Mouse (Mus musculus): ENCODE data around the gene Rarb. TPM values are rescaled to one million over a fixed set of nuclear protein-coding genes. Genes with fewer than 3 reads are reported as not detected.

Gene Rarb
- polyA plus RNA-seq, 1 experiment: 0.19 TPM

GRCm38 (mm10) chr14:16439385-16440126 lies 379.4 kb downstream of the Rarb start:
- H3K36me3 ChIP-seq (ENCODE audit: control insufficient read depth, insufficient read depth): no peaks in the 10 kb centered on the region
- H3K79me2 ChIP-seq (ENCODE audit: control insufficient read depth, insufficient read depth): no peaks in the 10 kb centered on the region
- no peak overlapping the region for H3K4me3 ChIP-seq
- H3K4me2 ChIP-seq (ENCODE audit: low read depth): no peak overlapping the region
- no peak for TF ChIP-seq SRF (IDR thresholded peaks at IDR 0.05; ENCODE audit: control insufficient read depth, insufficient read length, low read depth)
- TF ChIP-seq E2F4 (IDR thresholded peaks at IDR 0.05; ENCODE audit: insufficient read depth): no peak
- TF ChIP-seq REST (IDR thresholded peaks at IDR 0.05; ENCODE audit: insufficient read depth, insufficient read length): no peak
- TF ChIP-seq USF1 (IDR thresholded peaks at IDR 0.05; ENCODE audit: low read depth): no peak
- TF ChIP-seq TCF12 (IDR thresholded peaks at IDR 0.05; ENCODE audit: insufficient read depth, poor library complexity, severe bottlenecking): no peak
- no peak for TF ChIP-seq CEBPB (IDR thresholded peaks at IDR 0.05; ENCODE audit: insufficient read depth, poor library complexity, severe bottlenecking)
- TF ChIP-seq POLR2A (IDR thresholded peaks at IDR 0.05; ENCODE audit: insufficient read length, low read depth): no peak
- TF ChIP-seq POLR2AphosphoS2 (IDR thresholded peaks at IDR 0.05; ENCODE audit: insufficient read length, low read depth): no peak
- TF ChIP-seq TCF3 (IDR thresholded peaks at IDR 0.05; ENCODE audit: insufficient read length, low read depth): no peak
- TF ChIP-seq MYOG (IDR thresholded peaks at IDR 0.05; ENCODE audit: control insufficient read depth in 1 of 3, insufficient read depth in 1 of 3, insufficient read length in 2 of 3, low read depth in 2 of 3): no peak
- TF ChIP-seq MYOD1 (IDR thresholded peaks at IDR 0.05; ENCODE audit: control insufficient read depth in 1 of 3, insufficient read length in 2 of 3, low read depth in 2 of 3): no peak
- no peak for TF ChIP-seq MAX (IDR thresholded peaks at IDR 0.05; ENCODE audit: low read depth)
- H3K27me3 ChIP-seq (ENCODE audit: control insufficient read depth, insufficient read depth, insufficient read length): no peaks in the 10 kb centered on the region
- no peak overlapping the region for H3ac ChIP-seq (ENCODE audit: control insufficient read depth, insufficient read length)

- H3K36me3 ChIP-seq (ENCODE audit: control insufficient read depth, insufficient read depth): no peaks in the 10 kb centered on the region
- no peak for TF ChIP-seq TCF3 (IDR thresholded peaks at IDR 0.05; ENCODE audit: insufficient read length, low read depth)
- TF ChIP-seq SRF (IDR thresholded peaks at IDR 0.05; ENCODE audit: control insufficient read depth, insufficient read length, low read depth): no peak
- no peak for TF ChIP-seq MYOD1 (IDR thresholded peaks at IDR 0.05; ENCODE audit: control insufficient read depth in 1 of 3, insufficient read length in 2 of 3, low read depth in 2 of 3)
- no peak for TF ChIP-seq POLR2A (IDR thresholded peaks at IDR 0.05; ENCODE audit: insufficient read length, low read depth)
- TF ChIP-seq MYOG (IDR thresholded peaks at IDR 0.05; ENCODE audit: control insufficient read depth in 1 of 3, insufficient read depth in 1 of 3, insufficient read length in 2 of 3, low read depth in 2 of 3): no peak
- TF ChIP-seq REST (IDR thresholded peaks at IDR 0.05; ENCODE audit: insufficient read depth, insufficient read length): no peak
- TF ChIP-seq CEBPB (IDR thresholded peaks at IDR 0.05; ENCODE audit: insufficient read depth, poor library complexity, severe bottlenecking): no peak
- no peak for TF ChIP-seq USF1 (IDR thresholded peaks at IDR 0.05; ENCODE audit: low read depth)
- TF ChIP-seq E2F4 (IDR thresholded peaks at IDR 0.05; ENCODE audit: insufficient read depth): no peak
- no peak for TF ChIP-seq TCF12 (IDR thresholded peaks at IDR 0.05; ENCODE audit: insufficient read depth, poor library complexity, severe bottlenecking)
- TF ChIP-seq POLR2AphosphoS2 (IDR thresholded peaks at IDR 0.05; ENCODE audit: insufficient read length, low read depth): no peak
- H3K4me3 ChIP-seq: no peak overlapping the region
- H3K79me2 ChIP-seq (ENCODE audit: control insufficient read depth, insufficient read depth): no peaks in the 10 kb centered on the region
- H3K4me2 ChIP-seq (ENCODE audit: low read depth): no peak overlapping the region
- H3ac ChIP-seq (ENCODE audit: control insufficient read depth, insufficient read length): no peak overlapping the region
- no peaks in the 10 kb centered on the region for H3K27me3 ChIP-seq (ENCODE audit: control insufficient read depth, insufficient read depth, insufficient read length)
Measured at GRCm38 (mm10) chr14:16437386-16437785, 381.6 kb downstream of the Rarb start.

DNA sequence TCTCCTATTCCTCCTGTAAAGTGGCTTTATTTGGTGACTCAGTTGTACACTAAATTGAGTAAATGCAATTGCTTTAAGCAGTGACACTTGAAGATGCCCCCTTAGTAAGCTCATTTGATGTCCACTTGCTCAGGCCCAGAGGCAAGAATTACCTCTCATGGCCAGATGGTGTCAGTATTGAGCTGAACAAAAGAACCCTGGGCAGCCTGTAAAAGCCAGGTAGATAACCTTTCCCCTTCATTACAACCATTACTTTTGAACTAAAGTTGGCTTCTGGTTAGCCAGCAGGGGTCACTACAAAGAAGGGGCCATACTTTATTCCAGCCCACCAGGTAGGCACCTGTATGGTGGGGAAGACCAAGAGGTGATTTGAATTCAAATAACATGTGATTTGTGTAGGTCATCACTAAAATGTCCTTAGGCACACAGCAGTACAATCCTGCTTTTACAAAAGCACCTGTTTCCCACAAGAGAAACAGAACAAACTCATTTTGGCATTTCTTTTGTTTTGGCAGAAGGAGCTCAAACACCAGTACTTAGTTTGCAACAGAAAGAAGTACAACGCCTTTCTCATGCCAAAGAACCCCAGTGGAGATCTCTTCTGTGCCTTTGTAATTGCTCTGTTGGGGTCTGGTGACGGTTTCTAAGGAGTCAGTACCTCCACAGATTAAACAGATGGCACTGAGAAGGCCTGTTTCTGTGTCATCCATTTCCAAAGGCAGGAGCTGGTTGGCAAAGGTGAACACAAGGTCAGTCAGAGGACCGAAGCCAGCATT lies 384.4 kb downstream of the Rarb start:
- Histone ChIP-seq H3K27me3 (ENCODE audit: control insufficient read depth, insufficient read depth, insufficient read length) (no peaks in the 10 kb centered on the region), H3ac (ENCODE audit: control insufficient read depth, insufficient read length) (no peak overlapping the region), H3K79me2 (ENCODE audit: control insufficient read depth, insufficient read depth) (no peaks in the 10 kb centered on the region), H3K4me3 (no peak overlapping the region), H3K36me3 (ENCODE audit: control insufficient read depth, insufficient read depth) (peaks cover 3% of the 10 kb centered on the region), H3K4me2 (ENCODE audit: low read depth) (no peak overlapping the region)
- TF ChIP-seq POLR2A (IDR thresholded peaks at IDR 0.05; ENCODE audit: insufficient read length, low read depth) (no peak), TCF12 (IDR thresholded peaks at IDR 0.05; ENCODE audit: insufficient read depth, poor library complexity, severe bottlenecking) (no peak), MYOG (IDR thresholded peaks at IDR 0.05; ENCODE audit: control insufficient read depth in 1 of 3, insufficient read depth in 1 of 3, insufficient read length in 2 of 3, low read depth in 2 of 3) (no peak), SRF (IDR thresholded peaks at IDR 0.05; ENCODE audit: control insufficient read depth, insufficient read length, low read depth) (no peak), MYOD1 (IDR thresholded peaks at IDR 0.05; ENCODE audit: control insufficient read depth in 1 of 3, insufficient read length in 2 of 3, low read depth in 2 of 3) (no peak), REST (IDR thresholded peaks at IDR 0.05; ENCODE audit: insufficient read depth, insufficient read length) (no peak), TCF3 (IDR thresholded peaks at IDR 0.05; ENCODE audit: insufficient read length, low read depth) (no peak), CEBPB (IDR thresholded peaks at IDR 0.05; ENCODE audit: insufficient read depth, poor library complexity, severe bottlenecking) (no peak), E2F4 (IDR thresholded peaks at IDR 0.05; ENCODE audit: insufficient read depth) (no peak), POLR2AphosphoS2 (IDR thresholded peaks at IDR 0.05; ENCODE audit: insufficient read length, low read depth) (no peak), USF1 (IDR thresholded peaks at IDR 0.05; ENCODE audit: low read depth) (no peak), MAX (IDR thresholded peaks at IDR 0.05; ENCODE audit: low read depth) (no peak)

- Histone ChIP-seq H3K36me3 (ENCODE audit: control insufficient read depth, insufficient read depth) (peaks cover 16% of the 10 kb centered on the region), H3K4me2 (ENCODE audit: low read depth) (no peak overlapping the region), H3ac (ENCODE audit: control insufficient read depth, insufficient read length) (no peak overlapping the region), H3K4me3 (no peak overlapping the region), H3K79me2 (ENCODE audit: control insufficient read depth, insufficient read depth) (no peaks in the 10 kb centered on the region), H3K27me3 (ENCODE audit: control insufficient read depth, insufficient read depth, insufficient read length) (no peaks in the 10 kb centered on the region)
- no peak for TF ChIP-seq E2F4 (IDR thresholded peaks at IDR 0.05; ENCODE audit: insufficient read depth)
- no peak for TF ChIP-seq TCF12 (IDR thresholded peaks at IDR 0.05; ENCODE audit: insufficient read depth, poor library complexity, severe bottlenecking)
- 0 out of 2 replicates have a peak, but pooled peaks have one; percentile 33 for TF ChIP-seq CEBPB (IDR thresholded peaks at IDR 0.05; ENCODE audit: insufficient read depth, poor library complexity, severe bottlenecking)
- no peak for TF ChIP-seq REST (IDR thresholded peaks at IDR 0.05; ENCODE audit: insufficient read depth, insufficient read length)
- no peak for TF ChIP-seq USF1 (IDR thresholded peaks at IDR 0.05; ENCODE audit: low read depth)
Measured at GRCm38 (mm10) chr14:16433206-16433605, 385.8 kb downstream of the Rarb start.
